Mouse (Mus musculus) layer of hippocampus, postnatal 25 days (tissue): ENCODE results near the gene Ror1. TPM values are rescaled to one million over a fixed set of nuclear protein-coding genes. Genes with fewer than 3 reads are reported as not detected.
A peak's percentile ranks its signal among the peaks of the same experiment; 100 is the strongest.

Experiments used
- DNase-seq, 2 experiments: peaks; one replicate each; pipeline ENCODE4 v3.0.0; 2022; ENCODE audit warnings: mixed read lengths in 2 of 2, low spot score in 1 of 2; ENCODE audit errors: extremely low spot score in 1 of 2
- total RNA-seq, 2 experiments: library from RNA; stranded (reverse); gene quantifications; 2 replicates each; pipeline ENCODE4 v1.2.3; 2021

Gene Ror1
- total RNA-seq, 2 experiments from 2014 or later, result 4.1 to 4.6 TPM

GRCm38 (mm10) chr4:100426101-100426500, 330.5 kb downstream of the Ror1 start:
- no peak for DNase-seq

GRCm38 (mm10) chr4:100429371-100429900, 333.8 kb downstream of the Ror1 start:
- DNase-seq, result no peak

- no peak for DNase-seq
Measured at GRCm38 (mm10) chr4:100435281-100436168, 339.9 kb downstream of the Ror1 start.

- DNase-seq, result no peak
Measured at GRCm38 (mm10) chr4:100436169-100436547, 340.6 kb downstream of the Ror1 start.

- no peak for DNase-seq
Measured at GRCm38 (mm10) chr4:100446897-100447296, 351.3 kb downstream of the Ror1 start.

- no peak for DNase-seq
Measured at GRCm38 (mm10) chr4:100462493-100463120, 367.0 kb downstream of the Ror1 start.

- DNase-seq, result peak in 1 of 2 experiments; percentile 7
Measured at GRCm38 (mm10) chr4:100478592-100479321, 383.2 kb downstream of the Ror1 start, which contains the start of gene Ube2u. Gene Ube2u (plus strand): TSS chr4:100478849.

GRCm38 (mm10) chr4:100488447-100488846, 392.9 kb downstream of the Ror1 start:
- no peak for DNase-seq

Other genes starting within 250 kb of the Ror1 start
- 10 to 100 TPM; 56.2 to 65.8 TPM for gene Pgm1, start 166.4 kb upstream of the Ror1 start, total RNA-seq
- 1 to 10 TPM; 4.4 to 6.0 TPM for gene Itgb3bp, start 166.0 kb upstream of the Ror1 start, total RNA-seq